Mouse (Mus musculus) stomach, embryonic 16.5 days (tissue): ENCODE results near the gene Cpa5. TPM values are rescaled to one million over a fixed set of nuclear protein-coding genes. Genes with fewer than 3 reads are reported as not detected.

Source experiments
- ATAC-seq: fragments of 200-750 bp; cut with Nextera tagmentation; 2 replicates; pipeline ENCODE4 v1.8.0; 2017; ENCODE audit warnings: moderate number of reproducible peaks, moderate TSS enrichment; ENCODE audit not compliant: insufficient read depth, low FRiP score
- H3K27ac ChIP-seq: fragments of 300-500 bp; sonication (generic); 2 replicates; pipeline ENCODE4 v1.5.1; 2014; ENCODE audit warnings: low read length
- H3K27me3 ChIP-seq: fragments of 300-500 bp; sonication (generic); 2 replicates; pipeline ENCODE4 v1.6.1; 2014; ENCODE audit warnings: low read length, control low read depth, mixed read lengths; ENCODE audit not compliant: control insufficient read depth, insufficient read depth
- H3K36me3 ChIP-seq: fragments of 300-500 bp; sonication (generic); 2 replicates; pipeline ENCODE4 v1.6.1; 2014; ENCODE audit warnings: low read length; ENCODE audit not compliant: control insufficient read depth, insufficient read depth
- H3K4me1 ChIP-seq: fragments of 300-500 bp; sonication (generic); 2 replicates; pipeline ENCODE4 v1.6.1; 2014; ENCODE audit warnings: low read length, control low read depth, mixed read lengths; ENCODE audit not compliant: control insufficient read depth, insufficient read depth
- H3K4me2 ChIP-seq: fragments of 300-500 bp; sonication (generic); 2 replicates; pipeline ENCODE4 v1.6.1; 2014; ENCODE audit warnings: low read depth, low read length, mixed read lengths
- H3K4me3 ChIP-seq: fragments of 300-500 bp; sonication (generic); replicated peaks from 2 replicates; pipeline ENCODE4 v1.5.1; 2014; ENCODE audit warnings: mild to moderate bottlenecking, low read length
- H3K9ac ChIP-seq: fragments of 300-500 bp; sonication (generic); 2 replicates; pipeline ENCODE4 v1.6.1; 2014; ENCODE audit warnings: low read length
- H3K9me3 ChIP-seq: fragments of 300-500 bp; sonication (generic); replicated peaks from 2 replicates; pipeline ENCODE4 v1.6.1; 2016; ENCODE audit warnings: low read length, control low read depth; ENCODE audit not compliant: control insufficient read depth
- WGBS: fragments of 180-500 bp; shearing (Covaris S2); extraction: QIAGEN DNeasy Blood & Tissue Kit; methylation state at CpG from one replicate; pipeline ENCODE4 v1.1.7; 2014; 5-methylcytosine and 5-hydroxymethylcytosine counted together
- polyA plus RNA-seq: library from polyadenylated mRNA; unstranded; fragments of >200 nt; fragmentation: Nextera tagmentation; extraction: Ambion mirVana; gene quantifications from 2 replicates; pipeline ENCODE4 v1.2.1, GENCODE M21; 2015

Cpa5 gene
- polyA plus RNA-seq, 1 experiment from 2014 or later: 0.21 TPM

- Histone ChIP-seq H3K9me3 (no peaks in the 10 kb centered on the region), H3K4me3 (no peak overlapping the region), H3K27me3 (no peaks in the 10 kb centered on the region; the same call in 1 of the 2 replicates), H3K27ac (no peak overlapping the region), H3K36me3 (no peaks in the 10 kb centered on the region), H3K9ac (no peak overlapping the region), H3K4me1 (no peaks in the 10 kb centered on the region), H3K4me2 (no peak overlapping the region)
- no peak for ATAC-seq
- WGBS: 64% methylated on average over 7 of the region's 7 CpGs
Measured at GRCm38 (mm10) chr6:30594364-30594763, 16.4 kb upstream of the Cpa5 start.

GRCm38 (mm10) chr6:30596230-30596898 is 14.4 kb upstream of the Cpa5 start:
- no peak overlapping the region for H3K4me2 ChIP-seq
- no peak overlapping the region for H3K9ac ChIP-seq
- WGBS: 67% methylated on average over 8 of the region's 8 CpGs
- H3K9me3 ChIP-seq: no peaks in the 10 kb centered on the region
- H3K36me3 ChIP-seq: no peaks in the 10 kb centered on the region
- H3K4me3 ChIP-seq: no peak overlapping the region
- H3K27ac ChIP-seq: no peak overlapping the region
- H3K27me3 ChIP-seq: no peaks in the 10 kb centered on the region
- no peaks in the 10 kb centered on the region for H3K4me1 ChIP-seq
- ATAC-seq: no peak

- no peak overlapping the region for H3K4me2 ChIP-seq
- ATAC-seq: no peak
- H3K9me3 ChIP-seq: no peaks in the 10 kb centered on the region
- no peaks in the 10 kb centered on the region for H3K27me3 ChIP-seq
- H3K4me3 ChIP-seq: no peak overlapping the region
- H3K27ac ChIP-seq: no peak overlapping the region
- no peak overlapping the region for H3K9ac ChIP-seq
- 59% methylated on average over 3 of the region's 3 CpGs for WGBS
- H3K36me3 ChIP-seq: no peaks in the 10 kb centered on the region
- H3K4me1 ChIP-seq: no peaks in the 10 kb centered on the region
Measured at GRCm38 (mm10) chr6:30600033-30600432, 10.8 kb upstream of the Cpa5 start.

- no peak overlapping the region for H3K9ac ChIP-seq
- no peak for ATAC-seq
- H3K27me3 ChIP-seq: no peaks in the 10 kb centered on the region
- no peaks in the 10 kb centered on the region for H3K4me1 ChIP-seq
- no peaks in the 10 kb centered on the region for H3K9me3 ChIP-seq
- 83% methylated on average over 1 of the region's 1 CpGs for WGBS
- H3K36me3 ChIP-seq: no peaks in the 10 kb centered on the region
- no peak overlapping the region for H3K27ac ChIP-seq
- no peak overlapping the region for H3K4me3 ChIP-seq
- no peak overlapping the region for H3K4me2 ChIP-seq
Measured at GRCm38 (mm10) chr6:30600995-30601394, 9.8 kb upstream of the Cpa5 start.

GRCm38 (mm10) chr6:30604342-30604867 is 6.4 kb upstream of the Cpa5 start:
- Histone ChIP-seq H3K27ac (no peak overlapping the region), H3K27me3 (no peaks in the 10 kb centered on the region), H3K36me3 (no peaks in the 10 kb centered on the region), H3K4me1 (no peaks in the 10 kb centered on the region), H3K9ac (no peak overlapping the region), H3K4me2 (no peak overlapping the region), H3K9me3 (no peaks in the 10 kb centered on the region), H3K4me3 (no peak overlapping the region)
- 61% methylated on average over 7 of the region's 7 CpGs for WGBS
- no peak for ATAC-seq

GRCm38 (mm10) chr6:30605111-30605510 is 5.7 kb upstream of the Cpa5 start:
- H3K27me3 ChIP-seq: no peaks in the 10 kb centered on the region
- H3K27ac ChIP-seq: no peak overlapping the region
- H3K4me2 ChIP-seq: no peak overlapping the region
- 89% methylated on average over 4 of the region's 4 CpGs for WGBS
- no peak for ATAC-seq
- no peak overlapping the region for H3K9ac ChIP-seq
- H3K36me3 ChIP-seq: no peaks in the 10 kb centered on the region
- no peaks in the 10 kb centered on the region for H3K9me3 ChIP-seq
- no peaks in the 10 kb centered on the region for H3K4me1 ChIP-seq
- no peak overlapping the region for H3K4me3 ChIP-seq

GRCm38 (mm10) chr6:30605672-30606071 is 5.1 kb upstream of the Cpa5 start:
- 65% methylated on average over 5 of the region's 5 CpGs for WGBS

GRCm38 (mm10) chr6:30611212-30611611 is 402 bp downstream of the Cpa5 start:
- H3K9me3 ChIP-seq: no peaks in the 10 kb centered on the region
- H3K4me2 ChIP-seq: no peak overlapping the region
- no peak for ATAC-seq
- H3K27ac ChIP-seq: no peak overlapping the region
- peaks cover 3% of the 10 kb centered on the region for H3K4me1 ChIP-seq
- no peak overlapping the region for H3K4me3 ChIP-seq
- WGBS: 77% methylated on average over 5 of the region's 5 CpGs
- H3K9ac ChIP-seq: no peak overlapping the region
- H3K27me3 ChIP-seq: no peaks in the 10 kb centered on the region
- H3K36me3 ChIP-seq: no peaks in the 10 kb centered on the region

More at GRCm38 (mm10) chr6:30605672-30606071, 5.1 kb upstream of the Cpa5 start:
- Histone ChIP-seq H3K9ac (no peak overlapping the region), H3K27me3 (no peaks in the 10 kb centered on the region), H3K36me3 (no peaks in the 10 kb centered on the region), H3K4me1 (no peaks in the 10 kb centered on the region), H3K4me3 (no peak overlapping the region), H3K27ac (no peak overlapping the region), H3K4me2 (no peak overlapping the region), H3K9me3 (no peaks in the 10 kb centered on the region)
- ATAC-seq: no peak

- WGBS: 80% methylated on average over 6 of the region's 6 CpGs
- H3K4me2 ChIP-seq: no peak overlapping the region
- H3K27me3 ChIP-seq: no peaks in the 10 kb centered on the region
- no peak overlapping the region for H3K9ac ChIP-seq
- H3K27ac ChIP-seq: no peak overlapping the region
- no peaks in the 10 kb centered on the region for H3K36me3 ChIP-seq
- peaks cover 27% of the 10 kb centered on the region for H3K4me1 ChIP-seq
- no peak overlapping the region for H3K4me3 ChIP-seq
- ATAC-seq: no peak
- H3K9me3 ChIP-seq: no peaks in the 10 kb centered on the region
Measured at GRCm38 (mm10) chr6:30614251-30614650, 3.4 kb downstream of the Cpa5 start.
